Mouse (Mus musculus) MN1 (cell line): ENCODE data around the gene Snrpg.
"Not testable (repeated sequence)": the region's sequence is repeated elsewhere in the genome, so short reads cannot be mapped to it uniquely, and the experiment has no call there.

Source experiments
- DNase-seq: peaks from one replicate; pipeline ENCODE4 v3.0.0-alpha.2; 2016; ENCODE audit warnings: low spot score

The Snrpg gene

DNA sequence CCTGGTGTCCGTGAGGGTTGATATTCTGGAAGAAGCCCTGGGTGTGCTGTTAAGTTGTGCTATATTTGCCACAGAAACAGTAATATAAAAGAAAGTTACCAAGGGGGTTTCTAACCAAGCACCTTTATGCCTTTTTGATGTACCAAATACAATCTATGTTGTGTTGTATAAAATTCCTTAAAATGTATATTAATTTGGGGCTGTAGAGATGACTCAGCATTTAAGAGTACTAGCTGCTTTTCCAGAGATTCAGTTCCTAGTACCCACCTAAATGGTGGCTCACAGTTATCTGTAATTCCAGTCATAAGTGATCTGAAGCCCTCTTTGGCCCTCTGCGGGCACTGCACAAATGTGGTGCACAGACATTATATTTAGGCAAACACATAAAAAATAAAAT lies 4.3 kb upstream of the Snrpg start:
- DNase-seq = no peak

- no peak for DNase-seq
Measured at GRCm38 (mm10) chr6:86368479-86368878, 2.6 kb upstream of the Snrpg start.

GRCm38 (mm10) chr6:86370093-86370713 lies 901 bp upstream of the Snrpg start:
- DNase-seq = peak; percentile 20

GRCm38 (mm10) chr6:86371340-86371911 lies 322 bp downstream of the Snrpg start:
- peak; percentile 98 for DNase-seq

DNA sequence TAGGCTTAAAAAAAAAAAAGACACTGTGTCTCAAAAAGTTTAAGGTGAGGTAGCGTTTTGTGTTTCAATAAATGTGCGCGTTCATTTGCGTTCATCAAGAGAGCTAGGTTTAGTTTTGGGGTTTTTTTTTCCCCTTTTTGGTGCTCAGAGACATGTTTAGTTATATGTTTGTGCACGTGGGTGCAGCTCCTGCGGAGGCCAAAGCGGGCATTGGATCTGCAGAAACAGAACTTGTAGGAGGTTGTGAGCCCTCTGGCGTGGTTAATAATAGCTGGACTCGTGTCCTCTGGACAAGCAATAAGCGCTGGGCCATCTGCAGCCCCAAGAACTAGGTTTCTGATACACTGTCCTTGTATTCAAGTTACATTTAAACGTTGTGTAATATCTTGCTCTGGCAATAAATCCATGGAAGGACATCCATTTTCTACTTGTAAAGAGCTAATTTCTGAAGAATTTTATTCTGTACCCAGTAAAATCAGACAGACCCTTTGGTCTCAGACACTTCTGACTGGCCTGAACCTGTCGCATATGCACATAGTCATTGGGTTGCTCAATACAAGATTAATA lies 929 bp downstream of the Snrpg start:
- peak; percentile 49 for DNase-seq

DNA sequence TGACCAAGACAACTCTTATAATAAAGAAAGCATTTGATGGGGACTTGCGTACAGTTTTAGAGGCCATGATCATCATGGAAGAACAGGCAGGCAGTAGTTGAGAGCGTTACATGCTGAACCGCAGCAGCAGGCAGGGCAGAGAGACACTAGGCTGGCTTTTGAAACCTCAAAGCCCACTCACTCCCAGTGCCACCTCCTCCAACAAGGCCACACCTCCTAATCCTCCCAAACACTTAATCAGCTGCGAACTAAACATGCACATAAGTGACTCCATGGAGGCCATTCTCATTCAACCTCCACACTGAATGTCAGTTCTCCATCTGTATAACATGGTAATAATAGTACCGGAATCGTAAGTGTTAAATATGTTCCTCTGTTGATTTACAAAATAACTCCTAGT lies 2.5 kb downstream of the Snrpg start:
- DNase-seq = no peak

GRCm38 (mm10) chr6:86378341-86378740 lies 7.2 kb downstream of the Snrpg start:
- no peak for DNase-seq

DNA sequence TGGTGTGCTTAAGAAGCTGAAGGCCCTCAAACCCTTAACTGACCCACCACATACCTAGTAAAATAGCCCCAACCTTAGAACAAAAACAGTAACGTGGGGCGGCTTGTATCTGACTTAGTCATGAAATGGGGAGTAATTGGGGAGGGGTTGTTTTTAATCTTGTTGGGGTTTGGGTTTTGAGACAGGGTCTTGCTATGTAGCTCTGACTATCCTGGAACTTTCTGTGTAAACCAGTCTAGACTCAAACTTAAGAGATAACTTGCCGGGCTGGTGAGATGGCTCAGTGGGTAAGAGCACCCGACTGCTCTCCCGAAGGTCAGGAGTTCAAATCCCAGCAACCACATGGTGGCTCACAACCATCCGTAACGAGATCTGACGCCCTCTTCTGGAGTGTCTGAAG lies 9.0 kb downstream of the Snrpg start:
- DNase-seq = not testable (repeated sequence)

- DNase-seq = no peak
Measured at GRCm38 (mm10) chr6:86382551-86382950, 11.4 kb downstream of the Snrpg start.

GRCm38 (mm10) chr6:86383370-86383769 lies 12.3 kb downstream of the Snrpg start:
- DNase-seq = no peak

DNA sequence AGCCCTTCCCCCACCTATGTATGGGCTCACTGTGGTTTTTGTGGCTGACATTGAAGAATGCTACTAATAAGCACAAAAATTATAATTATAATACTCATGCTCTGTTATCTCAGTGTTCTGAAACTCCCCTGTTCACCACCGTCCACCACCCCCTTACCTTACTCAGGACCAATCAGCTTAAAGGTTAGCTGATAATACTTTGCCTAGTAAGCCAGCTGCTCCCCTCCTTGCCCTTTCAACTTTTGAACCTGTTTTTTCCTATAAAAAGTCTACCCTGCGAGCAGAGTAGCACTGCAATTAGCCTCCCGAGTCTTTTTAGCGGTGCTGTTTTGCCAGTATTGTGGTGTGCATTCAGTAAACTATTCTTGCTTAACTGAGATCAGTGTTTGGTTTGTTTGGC lies 13.6 kb downstream of the Snrpg start:
- no peak for DNase-seq

GRCm38 (mm10) chr6:86385362-86386104 lies 14.4 kb downstream of the Snrpg start:
- DNase-seq = no peak

- DNase-seq = no peak
Measured at GRCm38 (mm10) chr6:86387313-86387712, 16.2 kb downstream of the Snrpg start.

GRCm38 (mm10) chr6:86388461-86388860 lies 17.4 kb downstream of the Snrpg start:
- DNase-seq = no peak

DNA sequence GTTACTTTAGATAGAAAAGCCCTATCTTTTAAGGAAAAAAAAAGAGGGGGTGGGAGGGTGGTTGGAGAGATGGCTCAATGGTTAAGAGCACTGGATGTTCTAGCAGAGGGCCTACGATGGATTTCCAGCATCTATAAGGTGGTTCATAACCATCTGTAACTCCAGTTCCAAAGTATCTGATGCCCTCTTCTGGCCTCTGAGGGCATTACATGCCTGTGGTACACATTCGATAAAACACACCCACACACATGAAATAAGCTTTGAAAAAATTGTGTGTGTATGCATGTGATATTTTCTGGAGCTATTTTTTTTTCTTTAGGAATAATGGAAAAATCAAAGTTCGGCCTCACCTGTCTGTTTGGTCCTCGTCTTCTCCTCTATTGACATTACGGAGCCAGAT lies 20.2 kb downstream of the Snrpg start:
- no peak for DNase-seq

- DNase-seq = no peak
Measured at GRCm38 (mm10) chr6:86393187-86393586, 22.1 kb downstream of the Snrpg start.

DNA sequence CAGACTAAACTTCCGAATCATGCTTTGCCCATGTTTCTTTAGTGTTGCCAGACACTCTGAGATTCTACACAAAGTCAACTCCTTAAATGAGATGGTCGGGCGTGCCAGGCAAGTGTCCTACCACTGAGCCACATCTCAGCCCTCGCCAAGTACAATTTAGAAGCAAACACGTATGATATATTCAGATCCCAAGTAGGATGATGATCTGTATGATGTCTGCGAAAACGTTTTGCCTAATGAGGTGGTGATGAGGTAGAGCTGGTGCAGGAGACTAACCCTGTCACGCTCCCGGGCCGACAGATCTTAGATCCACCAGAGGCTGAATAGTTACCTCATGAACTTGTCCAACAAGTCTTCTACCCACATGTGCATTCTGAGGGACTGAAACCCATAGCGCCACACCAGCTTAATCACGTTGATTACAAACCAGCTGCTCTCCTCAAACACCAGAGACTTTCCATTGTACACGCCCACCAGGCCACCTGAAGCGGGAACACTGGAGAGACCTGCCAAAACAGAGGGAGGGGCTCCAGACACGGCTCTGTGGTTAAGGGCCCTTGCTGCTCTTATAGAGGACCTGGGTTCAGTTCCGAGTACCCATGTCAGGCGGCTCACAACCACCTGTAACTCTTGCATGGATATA lies 23.1 kb downstream of the Snrpg start:
- no peak for DNase-seq

GRCm38 (mm10) chr6:86395021-86395420 lies 23.9 kb downstream of the Snrpg start:
- DNase-seq = no peak

DNA sequence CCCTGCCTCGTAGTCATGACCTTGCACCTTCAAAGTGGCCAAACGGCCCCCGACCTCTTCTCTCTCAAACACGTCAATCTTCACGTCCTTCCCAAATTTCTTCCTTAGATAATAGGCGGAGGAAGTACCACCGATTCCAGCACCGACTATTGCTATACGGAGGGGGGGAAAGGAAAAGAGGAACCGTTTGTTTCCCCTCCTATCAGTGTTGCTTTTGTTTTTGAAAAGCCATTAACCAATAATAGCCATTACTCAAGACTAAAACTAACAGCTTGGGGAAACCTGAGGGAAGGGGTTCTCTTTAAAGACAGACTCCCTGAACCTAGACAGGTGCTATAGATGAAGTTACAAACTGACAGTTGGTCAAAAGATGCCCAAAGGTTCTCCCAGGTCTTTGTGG lies 24.9 kb downstream of the Snrpg start:
- no peak for DNase-seq

DNA sequence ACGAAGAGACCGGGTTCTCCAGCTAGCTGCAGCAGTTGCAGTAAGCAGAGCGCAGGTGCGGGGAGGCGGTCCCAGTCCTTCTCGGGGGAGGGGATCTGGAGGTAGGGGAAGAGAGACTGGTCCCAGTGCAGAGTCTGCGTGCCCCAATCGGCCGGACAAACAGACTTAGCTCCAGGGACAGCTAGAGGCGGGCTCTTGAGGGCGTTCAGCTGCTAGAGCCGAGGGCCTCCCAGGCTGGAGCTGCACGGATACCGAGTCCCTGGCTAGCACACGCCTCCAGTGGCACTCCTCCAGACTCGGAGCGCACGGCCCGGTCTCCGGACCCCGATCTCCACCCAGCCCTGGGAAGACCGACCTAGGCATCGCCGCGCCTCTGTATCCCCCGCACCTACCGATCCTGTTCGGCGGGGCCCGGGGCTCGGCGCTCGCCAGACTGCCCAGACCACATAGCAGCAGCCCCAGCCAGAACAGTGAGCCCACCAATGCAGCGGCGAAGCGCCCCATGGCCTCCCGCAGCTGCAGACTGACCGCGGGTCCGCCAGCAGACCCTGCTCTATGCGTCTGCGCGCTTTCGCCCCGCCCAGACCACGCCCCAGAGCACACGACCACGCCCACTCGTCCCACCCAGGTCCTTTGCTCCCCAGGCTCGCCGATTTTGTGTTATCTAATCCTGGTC lies 25.6 kb downstream of the Snrpg start, which contains the start of gene Pcyox1:
Gene Pcyox1, minus strand, starts transcription at position 574 of the 676 bp plus-strand sequence.
- DNase-seq = peak; percentile 87

DNA sequence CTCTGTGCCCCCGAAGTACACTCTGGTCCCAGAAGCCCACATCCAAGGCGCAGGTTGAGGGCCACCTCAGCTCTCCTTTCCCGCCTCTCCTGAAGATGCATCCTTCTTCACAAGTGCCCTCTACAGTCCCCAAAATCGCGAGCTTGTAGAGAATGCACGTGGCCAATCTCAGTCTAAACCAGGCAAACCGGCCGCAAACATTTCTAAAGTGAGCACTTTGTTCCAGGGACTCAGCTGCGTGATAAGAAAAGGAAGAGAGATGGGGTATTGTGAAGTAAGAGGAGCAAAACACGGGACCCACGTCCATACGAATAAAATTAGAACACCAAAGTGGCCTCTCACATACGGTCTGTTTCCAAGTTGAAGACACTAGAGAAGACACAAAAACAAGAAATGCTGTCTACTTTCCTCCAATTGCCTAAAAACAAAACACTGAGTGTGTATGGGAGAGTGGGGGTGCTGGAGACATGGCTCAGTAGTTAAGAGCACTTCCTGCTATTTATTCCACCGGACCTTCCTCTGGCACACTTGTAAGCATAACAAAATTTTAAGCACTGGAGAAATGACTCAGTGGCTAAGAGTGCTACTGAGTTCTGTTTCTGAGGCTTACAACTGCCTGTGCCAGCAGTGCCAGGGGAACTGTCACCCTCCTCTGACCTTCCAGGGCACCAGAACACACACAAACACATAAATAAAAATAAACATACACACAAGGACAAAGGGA lies 26.3 kb downstream of the Snrpg start:
- DNase-seq = no peak
